Comparison of ENCODE assay signal across 13 mouse cellular contexts in genomic region chr11:113507716-113508480, GRCm38 (mm10).
DNase-seq lines count a peak whose midpoint lies in the region; ATAC-seq lines count a peak whose summit lies in the region.
"Had no signal": no experiment of that assay in that cellular context is flagged by ENCODE, and none has a peak within 500 bp of the region (broad histone marks: within the 10 kb centered on the region; RNA-seq: fewer than 3 reads in every experiment).

No protein-coding gene starts in this region.

- DNase-seq in midbrain, embryonic 11.5 days (ENCODE audit: low spot score, missing footprints) = no peak
- peak; percentile 36 for DNase-seq in induced T-regulatory cell, adult 2 months (ENCODE audit: low read depth)
- DNase-seq in right cerebral cortex, postnatal 25 days = no peak
- no peak for DNase-seq in right cerebral cortex, postnatal 10 days (ENCODE audit: low spot score in 2 of 2)
- DNase-seq: adrenal gland, postnatal 10 days; cerebellum, adult 2 months; gastrocnemius, postnatal 36 days; kidney, postnatal 14 days; right cerebral cortex, adult 18-20 months; thymus, adult 2 months had no signal

- peaks cover 21% of the 10 kb centered on the region for H3K4me1 ChIP-seq in midbrain, embryonic 13.5 days (replicated peaks)
- H3K4me1 ChIP-seq in midbrain, embryonic 11.5 days (ENCODE audit: control insufficient read depth, insufficient read depth, low read length) = no peaks in the 10 kb centered on the region
- H3K4me1 ChIP-seq in forebrain, embryonic 12.5 days = peaks cover 23% of the 10 kb centered on the region
- 0 out of 2 replicates have a peak, but pooled peaks cover 2% of the 10 kb centered on the region for H3K4me1 ChIP-seq in stomach, embryonic 15.5 days

- H3K27me3 ChIP-seq in midbrain, embryonic 13.5 days = no peaks in the 10 kb centered on the region
- H3K27me3 ChIP-seq in midbrain, embryonic 11.5 days (ENCODE audit: control insufficient read depth, insufficient read depth, low read length) = no peaks in the 10 kb centered on the region; the same call in 1 of the 2 replicates
- no peaks in the 10 kb centered on the region for H3K27me3 ChIP-seq in forebrain, embryonic 12.5 days
- H3K27me3 ChIP-seq in stomach, embryonic 15.5 days (replicated peaks) = no peaks in the 10 kb centered on the region

- H3K4me3 ChIP-seq in midbrain, embryonic 13.5 days (replicated peaks) = no peak overlapping the region
- H3K4me3 ChIP-seq in midbrain, embryonic 11.5 days (ENCODE audit: low read depth, low read length) = no peak overlapping the region
- no peak overlapping the region for H3K4me3 ChIP-seq in forebrain, embryonic 12.5 days (replicated peaks)
- H3K4me3 ChIP-seq in stomach, embryonic 15.5 days (replicated peaks) = no peak overlapping the region

- no peaks in the 10 kb centered on the region for H3K9me3 ChIP-seq in midbrain, embryonic 13.5 days
- H3K9me3 ChIP-seq in midbrain, embryonic 11.5 days (ENCODE audit: control insufficient read depth, low read length) = no peaks in the 10 kb centered on the region
- H3K9me3 ChIP-seq in forebrain, embryonic 12.5 days = no peaks in the 10 kb centered on the region
- H3K9me3 ChIP-seq in stomach, embryonic 15.5 days = no peaks in the 10 kb centered on the region

- 0 out of 2 replicates have a peak overlapping the region, but pooled peaks have one; percentile 7 for H3K27ac ChIP-seq in midbrain, embryonic 13.5 days
- no peak overlapping the region for H3K27ac ChIP-seq in midbrain, embryonic 11.5 days (ENCODE audit: low read depth, low read length)
- 0 out of 2 replicates have a peak overlapping the region, but pooled peaks have one; percentile 42 for H3K27ac ChIP-seq in forebrain, embryonic 12.5 days
- H3K27ac ChIP-seq in stomach, embryonic 15.5 days = peak overlapping the region; percentile 40; the same call in 1 of the 2 replicates

- WGBS in midbrain, embryonic 13.5 days = 67% methylated on average over 11 of the region's 11 CpGs
- 83% methylated on average over 11 of the region's 11 CpGs for WGBS in midbrain, embryonic 11.5 days
- WGBS in forebrain, embryonic 12.5 days = 41% methylated on average over 11 of the region's 11 CpGs
- WGBS in stomach, embryonic 15.5 days = 70% methylated on average over 11 of the region's 11 CpGs

- H3K36me3 ChIP-seq in midbrain, embryonic 13.5 days = no peaks in the 10 kb centered on the region
- no peaks in the 10 kb centered on the region for H3K36me3 ChIP-seq in midbrain, embryonic 11.5 days (ENCODE audit: control insufficient read depth, insufficient read depth, low read length)
- H3K36me3 ChIP-seq in forebrain, embryonic 12.5 days (replicated peaks) = no peaks in the 10 kb centered on the region
- no peaks in the 10 kb centered on the region for H3K36me3 ChIP-seq in stomach, embryonic 15.5 days

- H3K9ac ChIP-seq in midbrain, embryonic 13.5 days (replicated peaks) = no peak overlapping the region
- no peak overlapping the region for H3K9ac ChIP-seq in midbrain, embryonic 11.5 days (ENCODE audit: low read length)
- no peak overlapping the region for H3K9ac ChIP-seq in forebrain, embryonic 12.5 days
- H3K9ac ChIP-seq in stomach, embryonic 15.5 days = no peak overlapping the region

- H3K4me2 ChIP-seq in midbrain, embryonic 13.5 days (replicated peaks) = no peak overlapping the region
- H3K4me2 ChIP-seq in midbrain, embryonic 11.5 days = no peak overlapping the region
- no peak overlapping the region for H3K4me2 ChIP-seq in forebrain, embryonic 12.5 days
- no peak overlapping the region for H3K4me2 ChIP-seq in stomach, embryonic 15.5 days

- no peak for ATAC-seq in midbrain, embryonic 13.5 days
- ATAC-seq in midbrain, embryonic 11.5 days (ENCODE audit: low FRiP score) = no peak
- no peak for ATAC-seq in forebrain, embryonic 12.5 days (ENCODE audit: low FRiP score)
- ATAC-seq in stomach, embryonic 15.5 days (ENCODE audit: insufficient read depth, low FRiP score, low read depth) = no peak
